Comparison of ENCODE assay signal across 19 mouse cellular contexts in the genomic region with DNA sequence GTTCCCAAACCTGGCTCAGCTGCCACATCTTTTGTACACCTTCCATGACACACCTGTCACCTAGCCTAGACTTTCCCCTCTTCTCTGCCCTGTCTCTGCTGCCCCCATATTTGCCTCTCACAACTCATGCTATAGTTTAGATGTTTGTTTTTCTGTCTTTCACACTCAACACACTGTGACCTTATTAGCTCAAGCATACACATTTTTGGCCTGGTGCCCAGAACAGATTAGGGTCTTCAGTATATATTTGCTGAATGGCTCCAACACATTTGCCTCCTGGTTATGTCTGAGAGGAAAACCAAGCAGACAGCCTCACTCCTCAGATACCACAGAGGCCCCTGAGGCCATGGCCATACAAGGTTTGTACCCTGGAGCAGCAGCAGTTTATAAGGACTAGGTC.
A peak's percentile ranks its signal among the peaks of the same experiment; 100 is the strongest.
DNase-seq lines count a peak whose midpoint lies in the region; ATAC-seq and TF ChIP-seq lines count a peak whose summit lies in the region.
"Had no signal": no experiment of that assay in that cellular context is flagged by ENCODE, and none has a peak within 500 bp of the region (broad histone marks: within the 10 kb centered on the region; RNA-seq: fewer than 3 reads in every experiment).

No protein-coding gene starts in this region.

- H3K4me1 ChIP-seq in embryonic facial prominence, embryonic 14.5 days (ENCODE audit: control insufficient read depth, insufficient read depth, low read length): no peaks in the 10 kb centered on the region
- H3K4me1 ChIP-seq in embryonic facial prominence, embryonic 10.5 days: peaks cover 20% of the 10 kb centered on the region
- no peaks in the 10 kb centered on the region for H3K4me1 ChIP-seq in hindbrain, postnatal 0 days (ENCODE audit: insufficient read depth, low read length)
- H3K4me1 ChIP-seq in hindbrain, embryonic 16.5 days (ENCODE audit: control insufficient read depth, insufficient read depth, low read depth, low read length): peaks cover 2% of the 10 kb centered on the region
- peaks cover 8% of the 10 kb centered on the region for H3K4me1 ChIP-seq in lung, embryonic 16.5 days (replicated peaks; ENCODE audit: control insufficient read depth, insufficient read depth, low read length)
- no peaks in the 10 kb centered on the region for H3K4me1 ChIP-seq in lung, adult 2 months (ENCODE audit: control insufficient read depth, insufficient read depth, low read length)
- H3K4me1 ChIP-seq in intestine, embryonic 15.5 days (replicated peaks): no peaks in the 10 kb centered on the region

- H3K4me3 ChIP-seq in embryonic facial prominence, embryonic 14.5 days (ENCODE audit: low read depth, low read length): no peak overlapping the region
- H3K4me3 ChIP-seq in embryonic facial prominence, embryonic 10.5 days: no peak overlapping the region
- no peak overlapping the region for H3K4me3 ChIP-seq in hindbrain, postnatal 0 days (ENCODE audit: low read length)
- no peak overlapping the region for H3K4me3 ChIP-seq in hindbrain, embryonic 16.5 days (ENCODE audit: low read length)
- H3K4me3 ChIP-seq in lung, embryonic 16.5 days (ENCODE audit: low read length): no peak overlapping the region
- H3K4me3 ChIP-seq in lung, adult 2 months (replicated peaks; ENCODE audit: extremely low read depth, low read depth, low read length): no peak overlapping the region
- no peak overlapping the region for H3K4me3 ChIP-seq in intestine, embryonic 15.5 days (replicated peaks)
- H3K4me3 ChIP-seq: forebrain, embryonic 15.5 days; heart, adult 2 months had no signal

- H3K4me2 ChIP-seq in embryonic facial prominence, embryonic 14.5 days (ENCODE audit: low read depth, low read length): no peak overlapping the region
- no peak overlapping the region for H3K4me2 ChIP-seq in hindbrain, postnatal 0 days (ENCODE audit: low read depth, low read length)
- no peak overlapping the region for H3K4me2 ChIP-seq in hindbrain, embryonic 16.5 days (ENCODE audit: low read length)
- no peak overlapping the region for H3K4me2 ChIP-seq in lung, embryonic 16.5 days (ENCODE audit: low read depth, low read length)
- no peak overlapping the region for H3K4me2 ChIP-seq in intestine, embryonic 15.5 days (replicated peaks)
- H3K4me2 ChIP-seq: forebrain, embryonic 15.5 days had no signal

- peak; percentile 55; the same call in 1 of the 2 replicates for ATAC-seq in embryonic facial prominence, embryonic 14.5 days (ENCODE audit: low read depth)
- ATAC-seq in hindbrain, postnatal 0 days: no peak
- no peak for ATAC-seq in hindbrain, embryonic 16.5 days
- ATAC-seq in lung, embryonic 16.5 days (ENCODE audit: low read depth): peak; percentile 56
- ATAC-seq in intestine, embryonic 15.5 days: no peak
- ATAC-seq: forebrain, embryonic 15.5 days had no signal

- H3K36me3 ChIP-seq in embryonic facial prominence, embryonic 14.5 days (ENCODE audit: control insufficient read depth, insufficient read depth, low read length): no peaks in the 10 kb centered on the region
- no peaks in the 10 kb centered on the region for H3K36me3 ChIP-seq in embryonic facial prominence, embryonic 10.5 days (replicated peaks)
- H3K36me3 ChIP-seq in hindbrain, postnatal 0 days (ENCODE audit: insufficient read depth, low read length): no peaks in the 10 kb centered on the region
- H3K36me3 ChIP-seq in hindbrain, embryonic 16.5 days (ENCODE audit: control insufficient read depth, insufficient read depth, low read length): no peaks in the 10 kb centered on the region
- no peaks in the 10 kb centered on the region for H3K36me3 ChIP-seq in lung, embryonic 16.5 days (ENCODE audit: control insufficient read depth, insufficient read depth, low read length)
- no peaks in the 10 kb centered on the region for H3K36me3 ChIP-seq in intestine, embryonic 15.5 days
- H3K36me3 ChIP-seq: forebrain, embryonic 15.5 days had no signal

- H3K9ac ChIP-seq in embryonic facial prominence, embryonic 14.5 days (ENCODE audit: low read depth, low read length): no peak overlapping the region
- no peak overlapping the region for H3K9ac ChIP-seq in hindbrain, postnatal 0 days (replicated peaks; ENCODE audit: low read length)
- no peak overlapping the region for H3K9ac ChIP-seq in hindbrain, embryonic 16.5 days (ENCODE audit: low read depth, low read length)
- no peak overlapping the region for H3K9ac ChIP-seq in lung, embryonic 16.5 days (ENCODE audit: low read length)
- no peak overlapping the region for H3K9ac ChIP-seq in intestine, embryonic 15.5 days
- H3K9ac ChIP-seq: forebrain, embryonic 15.5 days had no signal

- H3K27me3 ChIP-seq in embryonic facial prominence, embryonic 14.5 days (replicated peaks; ENCODE audit: control insufficient read depth, insufficient read depth, low read length): no peaks in the 10 kb centered on the region
- H3K27me3 ChIP-seq in embryonic facial prominence, embryonic 10.5 days (replicated peaks; ENCODE audit: low read depth, poor library complexity, severe bottlenecking): peaks cover 24% of the 10 kb centered on the region
- H3K27me3 ChIP-seq in hindbrain, postnatal 0 days (ENCODE audit: insufficient read depth, low read length): peaks cover 11% of the 10 kb centered on the region
- peaks cover 11% of the 10 kb centered on the region for H3K27me3 ChIP-seq in hindbrain, embryonic 16.5 days (replicated peaks; ENCODE audit: control insufficient read depth, insufficient read depth, low read length)
- H3K27me3 ChIP-seq in lung, embryonic 16.5 days (ENCODE audit: control insufficient read depth, insufficient read depth, low read depth, low read length): no peaks in the 10 kb centered on the region
- H3K27me3 ChIP-seq in intestine, embryonic 15.5 days (replicated peaks): no peaks in the 10 kb centered on the region
- H3K27me3 ChIP-seq: forebrain, embryonic 15.5 days had no signal

- DNase-seq in embryonic facial prominence, embryonic 14.5 days (ENCODE audit: low spot score): peak; percentile 82
- DNase-seq in embryonic facial prominence, embryonic 10.5 days (ENCODE audit: low spot score): no peak
- DNase-seq in hindbrain, postnatal 0 days (ENCODE audit: low spot score): peak; percentile 64
- no peak for DNase-seq in lung, adult 2 months
- DNase-seq in retina, embryonic 14.5 days (ENCODE audit: low spot score): peak; percentile 15
- DNase-seq: adrenal gland, postnatal 25 days; cerebellum, adult 9-11 months; gastrocnemius, postnatal 14 days; heart, adult 2 months; heart, postnatal 36 days; kidney, adult 11 months; layer of hippocampus, adult 9-11 months; lung, postnatal 4 days; thymus, adult 2 months; thymus, postnatal 4 days had no signal

- no peak for TF ChIP-seq CTCF in hindbrain, postnatal 0 days (IDR thresholded peaks at IDR 0.05; ENCODE audit: low read depth)
- no peak for TF ChIP-seq CTCF in lung, adult 2 months (IDR thresholded peaks at IDR 0.05; ENCODE audit: insufficient read depth, low read length)

- H3K27ac ChIP-seq in embryonic facial prominence, embryonic 14.5 days (replicated peaks; ENCODE audit: low read depth, low read length): no peak overlapping the region
- H3K27ac ChIP-seq in embryonic facial prominence, embryonic 10.5 days (replicated peaks): no peak overlapping the region
- no peak overlapping the region for H3K27ac ChIP-seq in hindbrain, postnatal 0 days
- H3K27ac ChIP-seq in hindbrain, embryonic 16.5 days (ENCODE audit: low read depth, low read length): no peak overlapping the region
- H3K27ac ChIP-seq in lung, embryonic 16.5 days (ENCODE audit: low read length): no peak overlapping the region
- no peak overlapping the region for H3K27ac ChIP-seq in intestine, embryonic 15.5 days
- H3K27ac ChIP-seq: forebrain, embryonic 15.5 days; heart, adult 2 months had no signal

- no peaks in the 10 kb centered on the region for H3K9me3 ChIP-seq in embryonic facial prominence, embryonic 14.5 days (ENCODE audit: control insufficient read depth, low read length)
- H3K9me3 ChIP-seq in embryonic facial prominence, embryonic 10.5 days: no peaks in the 10 kb centered on the region
- H3K9me3 ChIP-seq in hindbrain, postnatal 0 days (ENCODE audit: low read length): no peaks in the 10 kb centered on the region
- no peaks in the 10 kb centered on the region for H3K9me3 ChIP-seq in hindbrain, embryonic 16.5 days (ENCODE audit: control insufficient read depth, low read length)
- H3K9me3 ChIP-seq in lung, embryonic 16.5 days (ENCODE audit: control insufficient read depth, low read length): no peaks in the 10 kb centered on the region
- H3K9me3 ChIP-seq in intestine, embryonic 15.5 days: no peaks in the 10 kb centered on the region
- H3K9me3 ChIP-seq: forebrain, embryonic 15.5 days had no signal

- no peak for TF ChIP-seq POLR2A in lung, adult 2 months (IDR thresholded peaks at IDR 0.05; ENCODE audit: borderline replicate concordance, extremely low read depth, low read depth, low read length)

Comparison
In these comparisons a context has a peak if more than half of its experiments do, and no peak if none do; other contexts are left out.
1. DNase-seq: peak in embryonic facial prominence, embryonic 14.5 days (single experiment), hindbrain, postnatal 0 days (single experiment) and retina, embryonic 14.5 days (single experiment); none in embryonic facial prominence, embryonic 10.5 days (single experiment) and lung, adult 2 months (single experiment).
2. ATAC-seq: peak in embryonic facial prominence, embryonic 14.5 days (single experiment) and lung, embryonic 16.5 days (single experiment); none in hindbrain, postnatal 0 days (single experiment), hindbrain, embryonic 16.5 days (single experiment) and intestine, embryonic 15.5 days (single experiment).